Mouse (Mus musculus): Measurements from ENCODE around the gene Mapt.
"Not testable (repeated sequence)": the region's sequence is repeated elsewhere in the genome, so short reads cannot be mapped to it uniquely, and the experiment has no call there.

The Mapt gene

GRCm38 (mm10) chr11:104231041-104231911 is at the start of gene Mapt:
Mapt (plus strand) TSS chr11:104231390.
- DNase-seq = peak; percentile 85

- no peak for DNase-seq
These were observed 49.0 kb upstream of the Mapt start for GRCm38 (mm10) chr11:104182141-104182540.

GRCm38 (mm10) chr11:104186135-104186836 is 44.9 kb upstream of the Mapt start, which contains the start of gene Sppl2c:
Sppl2c (plus strand) TSS chr11:104186327.
- no peak for DNase-seq

- no peak for DNase-seq
These were observed 44.4 kb upstream of the Mapt start for GRCm38 (mm10) chr11:104186837-104187150.

GRCm38 (mm10) chr11:104187766-104188165 is 43.4 kb upstream of the Mapt start:
- no peak for DNase-seq

- DNase-seq = no peak
These were observed 41.2 kb upstream of the Mapt start for GRCm38 (mm10) chr11:104190008-104190407.

- DNase-seq = no peak
These were observed 35.8 kb upstream of the Mapt start for GRCm38 (mm10) chr11:104195382-104195781.

GRCm38 (mm10) chr11:104195791-104196190 is 35.4 kb upstream of the Mapt start:
- peak; percentile 61 for DNase-seq

GRCm38 (mm10) chr11:104197861-104198260 is 33.3 kb upstream of the Mapt start:
- no peak for DNase-seq

- DNase-seq = no peak
These were observed 27.9 kb upstream of the Mapt start for GRCm38 (mm10) chr11:104203271-104203670.

GRCm38 (mm10) chr11:104206573-104206972 is 24.6 kb upstream of the Mapt start:
- DNase-seq = no peak

GRCm38 (mm10) chr11:104209041-104209440 is 22.1 kb upstream of the Mapt start:
- DNase-seq = no peak

- DNase-seq = no peak
These were observed 19.9 kb upstream of the Mapt start for GRCm38 (mm10) chr11:104211251-104211650.

GRCm38 (mm10) chr11:104214128-104214527 is 17.1 kb upstream of the Mapt start:
- DNase-seq = not testable (repeated sequence)

- no peak for DNase-seq
These were observed 13.1 kb upstream of the Mapt start for GRCm38 (mm10) chr11:104218075-104218474.

- no peak for DNase-seq
These were observed 10.9 kb upstream of the Mapt start for GRCm38 (mm10) chr11:104220291-104220690.

GRCm38 (mm10) chr11:104221751-104222150 is 9.4 kb upstream of the Mapt start:
- DNase-seq = no peak

GRCm38 (mm10) chr11:104223301-104223700 is 7.9 kb upstream of the Mapt start:
- DNase-seq = no peak

GRCm38 (mm10) chr11:104229391-104229790 is 1.8 kb upstream of the Mapt start:
- no peak for DNase-seq

- DNase-seq = peak; percentile 56
These were observed 968 bp upstream of the Mapt start for GRCm38 (mm10) chr11:104230066-104230778.

- DNase-seq = peak; percentile 59
These were observed 1.2 kb downstream of the Mapt start for GRCm38 (mm10) chr11:104232141-104233061.

GRCm38 (mm10) chr11:104233101-104233500 is 1.9 kb downstream of the Mapt start:
- no peak for DNase-seq
